Mouse (Mus musculus): Measurements from ENCODE around the gene Comt. TPM values are rescaled to one million over a fixed set of nuclear protein-coding genes. Genes with fewer than 3 reads are reported as not detected.

The Comt gene
- polyA plus RNA-seq, 1 experiment from 2014 or later: 60.1 TPM

DNA sequence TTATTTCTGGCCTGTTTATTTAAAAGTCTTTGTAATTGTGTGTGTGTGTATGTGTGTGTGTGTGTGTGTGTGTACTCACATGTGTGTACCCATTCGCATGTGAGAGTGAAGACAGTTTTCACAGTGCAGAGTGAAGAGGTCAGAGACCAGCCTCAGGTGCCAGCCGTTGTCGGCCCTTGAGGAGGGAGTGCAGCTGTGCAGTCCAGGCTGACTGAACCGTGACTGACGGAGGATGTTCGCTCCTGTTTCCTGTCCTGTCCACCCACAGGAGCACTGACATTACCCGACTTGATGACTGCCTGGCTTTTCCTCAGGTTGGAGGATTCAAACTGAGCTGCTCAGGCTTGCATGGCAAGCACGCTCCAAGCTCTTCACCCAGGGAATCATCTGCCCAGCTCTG is 63.7 kb downstream of the Comt start:
- no peak overlapping the region for H3K9ac ChIP-seq (replicated peaks)

GRCm38 (mm10) chr16:18360151-18360805 is 66.4 kb downstream of the Comt start:
- H3K27ac ChIP-seq (replicated peaks): no peak overlapping the region
- no peak overlapping the region for H3K4me2 ChIP-seq (replicated peaks)
- H3K36me3 ChIP-seq: peaks cover 13% of the 10 kb centered on the region
- no peaks in the 10 kb centered on the region for H3K27me3 ChIP-seq
- H3K4me3 ChIP-seq: no peak overlapping the region
- WGBS: 73% methylated on average over 6 of the region's 6 CpGs
- no peak for ATAC-seq (ENCODE audit: low FRiP score, low read depth)
- H3K9me3 ChIP-seq: no peaks in the 10 kb centered on the region
- H3K9ac ChIP-seq (replicated peaks): no peak overlapping the region
- H3K4me1 ChIP-seq: 0 out of 2 replicates have a peak, but pooled peaks cover 5% of the 10 kb centered on the region

More for the DNA sequence above, 63.7 kb downstream of the Comt start:
- Histone ChIP-seq H3K4me1 (0 out of 2 replicates have a peak, but pooled peaks cover 5% of the 10 kb centered on the region), H3K27ac (replicated peaks) (no peak overlapping the region), H3K27me3 (no peaks in the 10 kb centered on the region), H3K4me2 (replicated peaks) (no peak overlapping the region), H3K36me3 (peaks cover 13% of the 10 kb centered on the region), H3K9me3 (no peaks in the 10 kb centered on the region), H3K4me3 (no peak overlapping the region)
- ATAC-seq (ENCODE audit: low FRiP score, low read depth): no peak
- WGBS: 84% methylated on average over 8 of the region's 8 CpGs

DNA sequence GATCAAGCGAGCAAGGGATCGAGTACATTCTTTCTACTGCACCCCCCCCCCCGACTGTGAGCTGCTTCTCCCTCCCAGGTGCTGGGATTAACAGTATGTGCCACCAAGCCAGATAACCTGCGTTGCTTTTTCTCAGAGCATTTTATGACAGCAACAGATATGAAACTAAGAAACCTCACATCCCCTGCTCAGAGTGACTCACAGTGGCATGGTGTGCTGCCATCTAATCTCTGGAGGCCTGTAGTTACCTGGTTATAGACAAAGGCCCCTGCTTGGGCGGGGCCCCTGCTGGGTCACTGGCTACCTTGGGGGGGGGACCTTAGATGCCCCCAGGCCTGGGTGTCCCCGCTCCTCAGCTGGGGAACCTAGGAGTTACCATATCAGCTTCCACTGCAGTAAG is 68.7 kb downstream of the Comt start:
- Histone ChIP-seq H3K9me3 (no peaks in the 10 kb centered on the region), H3K4me2 (replicated peaks) (no peak overlapping the region), H3K4me3 (no peak overlapping the region), H3K27me3 (no peaks in the 10 kb centered on the region), H3K36me3 (no peaks in the 10 kb centered on the region), H3K4me1 (peaks cover 10% of the 10 kb centered on the region; the same call in 1 of the 2 replicates), H3K27ac (replicated peaks) (no peak overlapping the region), H3K9ac (replicated peaks) (no peak overlapping the region)
- 88% methylated on average over 6 of the region's 6 CpGs for WGBS
- no peak for ATAC-seq (ENCODE audit: low FRiP score, low read depth)

GRCm38 (mm10) chr16:18356961-18357360 is 69.7 kb downstream of the Comt start:
- Histone ChIP-seq H3K4me1 (peaks cover 10% of the 10 kb centered on the region; the same call in 1 of the 2 replicates), H3K4me2 (replicated peaks) (no peak overlapping the region), H3K9me3 (no peaks in the 10 kb centered on the region), H3K27ac (replicated peaks) (no peak overlapping the region), H3K27me3 (no peaks in the 10 kb centered on the region), H3K36me3 (no peaks in the 10 kb centered on the region), H3K9ac (replicated peaks) (no peak overlapping the region), H3K4me3 (no peak overlapping the region)
- 97% methylated on average over 1 of the region's 1 CpGs for WGBS
- no peak for ATAC-seq (ENCODE audit: low FRiP score, low read depth)

Small RNAs within 50 kb of the gene (microRNA-seq; reads per million reads assigned to microRNA genes)
- gene Gm26219: not detected

Other genes starting within 250 kb of the Comt start
- not detected in 2 replicates for gene Ccdc188, start 209.0 kb downstream of the Comt start, polyA plus RNA-seq (2016; fragmentation: Nextera tagmentation; extraction: Ambion mirVana)
- gene Zdhhc8, start 191.7 kb downstream of the Comt start, polyA plus RNA-seq (2016; fragmentation: Nextera tagmentation; extraction: Ambion mirVana): 15.0 and 16.6 TPM in 2 replicates
- gene Trmt2a, start 178.2 kb downstream of the Comt start, polyA plus RNA-seq (2016; fragmentation: Nextera tagmentation; extraction: Ambion mirVana): 112 and 120 TPM in 2 replicates
- gene Ranbp1, start 178.1 kb downstream of the Comt start, polyA plus RNA-seq (2016; fragmentation: Nextera tagmentation; extraction: Ambion mirVana): 869 and 888 TPM in 2 replicates
- 1.9 and 3.3 TPM in 2 replicates for gene Gm49776, start 168.5 kb downstream of the Comt start, polyA plus RNA-seq (2016; fragmentation: Nextera tagmentation; extraction: Ambion mirVana)
- gene Dgcr8, start 137.6 kb downstream of the Comt start, polyA plus RNA-seq (2016; fragmentation: Nextera tagmentation; extraction: Ambion mirVana): 40.2 and 42.2 TPM in 2 replicates
- 48.2 and 49.7 TPM in 2 replicates for gene Tango2, start 78.7 kb downstream of the Comt start, polyA plus RNA-seq (2016; fragmentation: Nextera tagmentation; extraction: Ambion mirVana)
- 129 and 134 TPM in 2 replicates for gene Arvcf, start 78.7 kb downstream of the Comt start, polyA plus RNA-seq (2016; fragmentation: Nextera tagmentation; extraction: Ambion mirVana)
- 22.5 and 23.8 TPM in 2 replicates for gene Txnrd2, start 468 bp downstream of the Comt start, polyA plus RNA-seq (2016; fragmentation: Nextera tagmentation; extraction: Ambion mirVana)
- gene Gnb1l, start 71.9 kb upstream of the Comt start, polyA plus RNA-seq (2016; fragmentation: Nextera tagmentation; extraction: Ambion mirVana): 11.0 and 11.2 TPM in 2 replicates
- gene Rtl10, start 72.0 kb upstream of the Comt start, polyA plus RNA-seq (2016; fragmentation: Nextera tagmentation; extraction: Ambion mirVana): 2.1 TPM in 2 replicates
- 1.4 and 2.0 TPM in 2 replicates for gene Tbx1, start 163.8 kb upstream of the Comt start, polyA plus RNA-seq (2016; fragmentation: Nextera tagmentation; extraction: Ambion mirVana)
- gene Gp1bb, start 195.6 kb upstream of the Comt start, polyA plus RNA-seq (2016; fragmentation: Nextera tagmentation; extraction: Ambion mirVana): 7.0 and 8.5 TPM in 2 replicates
- 10.9 and 13.5 TPM in 2 replicates for gene Gm49601, start 199.6 kb upstream of the Comt start, polyA plus RNA-seq (2016; fragmentation: Nextera tagmentation; extraction: Ambion mirVana)
- 81.6 and 84.4 TPM in 2 replicates for gene Sept5, start 203.1 kb upstream of the Comt start, polyA plus RNA-seq (2016; fragmentation: Nextera tagmentation; extraction: Ambion mirVana)

Measured in midbrain, embryonic 12.5 days (tissue).